Mouse (Mus musculus): ENCODE data around the gene Coro6. TPM values are rescaled to one million over a fixed set of nuclear protein-coding genes. Genes with fewer than 3 reads are reported as not detected.

Gene Coro6
- total RNA-seq, 1 experiment from 2014 or later = 1.1 TPM

DNA sequence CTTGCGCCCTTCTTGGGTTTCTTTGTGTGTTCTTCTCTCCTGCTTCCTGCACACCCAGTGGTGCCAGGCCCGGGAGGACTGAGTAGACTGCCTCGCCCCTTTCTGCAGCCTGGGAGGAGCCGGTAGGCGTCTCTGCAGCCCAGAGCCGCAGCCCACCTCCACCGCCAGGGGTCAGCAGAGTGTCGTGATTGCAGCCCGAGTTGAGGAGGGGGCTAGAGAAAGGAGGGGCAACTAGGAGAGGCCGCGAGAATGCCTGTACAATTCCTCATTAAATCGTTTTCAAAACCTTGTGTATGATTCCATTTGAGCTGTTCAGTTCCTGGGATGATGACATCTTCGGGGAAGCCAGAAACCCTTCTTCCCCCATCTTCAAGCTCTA is 28.9 kb downstream of the Coro6 start:
- ATAC-seq (replicated peaks; ENCODE audit: insufficient number of reproducible peaks, low FRiP score, low TSS enrichment, poor library complexity, severe bottlenecking) = peak; percentile 59

DNA sequence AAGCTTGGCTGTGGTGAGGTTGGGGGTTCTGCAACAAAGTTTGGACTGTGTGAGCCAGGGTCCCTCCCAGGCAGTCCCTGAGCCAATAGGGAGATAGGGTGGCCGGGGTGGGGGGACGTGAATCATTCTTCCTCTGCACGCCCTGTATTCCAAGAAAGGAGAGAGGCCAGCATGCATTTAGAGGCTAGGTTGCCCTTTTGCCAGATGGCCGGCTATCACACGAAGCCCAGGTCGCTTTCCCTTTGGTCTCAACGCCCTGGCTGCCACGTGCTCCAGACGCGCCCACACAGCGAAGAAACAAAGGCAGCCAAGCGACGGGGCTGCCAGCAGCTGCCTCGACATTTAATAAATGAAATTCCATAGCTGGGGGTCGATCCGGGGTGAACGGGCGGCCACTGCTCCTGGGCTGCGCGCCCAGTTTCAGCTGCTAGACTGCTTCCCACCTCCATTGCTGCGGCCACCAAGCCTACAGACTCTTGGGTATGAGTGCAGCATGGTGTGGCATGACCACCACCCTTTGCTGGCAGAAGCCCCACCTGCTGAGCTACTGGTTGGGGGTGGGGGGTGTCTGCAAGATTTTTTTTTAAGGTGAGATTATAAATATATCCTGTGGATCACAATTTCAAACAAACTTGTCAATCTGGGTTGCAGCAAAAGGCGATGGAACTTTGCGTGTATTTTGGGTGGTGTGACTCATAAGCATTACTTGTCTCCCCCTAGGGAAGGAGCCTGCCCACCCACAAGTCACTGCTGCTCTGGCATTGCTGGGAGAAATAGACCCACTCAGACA is 29.5 kb downstream of the Coro6 start:
- no peak for ATAC-seq (replicated peaks; ENCODE audit: insufficient number of reproducible peaks, low FRiP score, low TSS enrichment, poor library complexity, severe bottlenecking)

DNA sequence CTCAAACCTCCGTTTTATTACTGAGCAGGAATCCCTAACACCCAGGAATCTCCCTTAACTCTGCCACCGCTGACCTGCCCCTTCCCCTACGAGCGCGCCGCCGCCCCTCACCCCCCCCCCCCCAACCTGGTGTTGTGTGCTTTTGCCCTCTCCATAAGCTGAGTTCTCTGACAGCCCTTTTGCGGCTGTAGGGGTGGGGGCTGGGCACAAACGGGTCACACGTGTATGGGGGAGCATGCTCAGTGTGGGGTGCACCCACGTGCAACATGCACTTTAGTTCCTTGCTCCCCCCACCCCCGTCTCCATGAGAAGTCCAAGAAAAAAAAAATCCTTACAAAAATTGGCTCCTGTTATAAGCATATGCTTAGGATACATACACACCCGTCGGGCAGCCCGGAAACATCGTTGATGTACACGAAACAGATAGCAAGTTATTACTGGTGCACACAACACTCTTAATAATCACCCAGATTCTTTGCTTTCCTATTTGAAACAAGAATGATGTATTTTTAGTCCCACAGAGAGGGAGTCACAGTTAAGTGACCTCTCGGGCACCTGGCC is 30.2 kb downstream of the Coro6 start:
- no peak for ATAC-seq (replicated peaks; ENCODE audit: insufficient number of reproducible peaks, low FRiP score, low TSS enrichment, poor library complexity, severe bottlenecking)

DNA sequence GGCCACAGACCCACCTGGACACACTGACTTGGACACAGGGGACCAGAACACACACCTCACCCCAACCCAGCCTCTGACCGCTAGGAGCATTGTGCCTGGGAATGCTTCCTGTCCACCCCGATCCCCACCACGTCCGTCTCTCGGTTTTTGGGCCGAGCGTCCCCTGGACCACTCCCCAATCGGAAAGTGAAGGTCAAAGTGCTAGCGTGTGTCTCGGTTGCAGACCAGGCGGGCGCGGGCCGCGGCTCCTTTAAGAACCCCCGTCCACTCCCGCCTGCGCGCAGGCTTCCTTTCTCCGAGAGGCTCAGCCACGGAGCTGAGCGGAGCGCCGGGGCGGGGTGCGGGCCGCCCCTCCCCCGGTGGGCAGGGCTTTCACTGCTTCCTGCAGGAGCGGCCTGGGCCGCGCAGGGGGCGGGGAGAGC is 30.7 kb downstream of the Coro6 start:
- ATAC-seq (replicated peaks; ENCODE audit: insufficient number of reproducible peaks, low FRiP score, low TSS enrichment, poor library complexity, severe bottlenecking) = peak; percentile 45

DNA sequence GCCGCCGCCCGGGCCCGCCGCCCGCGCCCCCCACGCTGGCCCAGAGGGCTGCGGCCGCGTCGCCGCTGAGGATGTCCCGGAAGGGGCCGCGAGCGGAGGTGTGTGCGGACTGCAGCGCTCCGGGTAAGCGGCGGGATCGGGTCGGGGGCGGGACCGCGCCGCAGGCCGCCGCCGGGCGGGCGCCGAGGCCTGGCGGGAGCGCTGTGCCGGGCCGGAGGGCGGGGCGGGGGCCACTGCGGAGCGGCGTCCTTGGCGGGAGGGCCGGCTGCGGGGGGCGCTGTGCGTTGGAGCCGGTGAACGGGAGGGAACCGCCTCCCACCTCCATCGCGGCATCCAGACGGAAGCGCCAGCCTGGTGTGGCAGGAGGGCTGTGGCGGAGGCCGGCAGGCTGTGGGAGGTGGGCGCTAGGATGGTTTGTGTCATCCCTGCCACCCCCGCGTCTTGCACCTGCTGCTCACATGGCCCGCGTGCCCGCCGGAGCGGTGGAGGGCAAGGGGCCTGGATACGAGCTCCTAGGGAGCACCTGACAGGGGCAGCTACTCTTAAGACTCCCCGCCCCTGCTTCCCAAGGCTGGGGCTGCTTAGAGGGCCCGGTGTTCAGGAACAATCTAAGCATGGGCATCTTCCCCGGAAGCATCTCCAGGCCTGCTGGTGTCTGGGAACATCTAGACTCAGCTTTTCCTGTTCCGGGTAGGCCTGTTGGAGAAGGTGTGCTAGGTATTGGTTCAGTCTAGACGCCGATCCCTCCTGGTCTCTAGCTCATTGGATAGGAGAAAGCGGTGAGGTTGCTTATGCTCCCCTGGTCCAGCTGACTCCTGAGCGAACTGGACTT is 31.5 kb downstream of the Coro6 start, which contains the start of gene Git1:
TSS of gene Git1 (plus strand) at position 51 of the 832 bp plus-strand sequence.
- 0 out of 2 replicates have a peak, but pooled peaks have one; percentile 10 for ATAC-seq (replicated peaks; ENCODE audit: insufficient number of reproducible peaks, low FRiP score, low TSS enrichment, poor library complexity, severe bottlenecking)

DNA sequence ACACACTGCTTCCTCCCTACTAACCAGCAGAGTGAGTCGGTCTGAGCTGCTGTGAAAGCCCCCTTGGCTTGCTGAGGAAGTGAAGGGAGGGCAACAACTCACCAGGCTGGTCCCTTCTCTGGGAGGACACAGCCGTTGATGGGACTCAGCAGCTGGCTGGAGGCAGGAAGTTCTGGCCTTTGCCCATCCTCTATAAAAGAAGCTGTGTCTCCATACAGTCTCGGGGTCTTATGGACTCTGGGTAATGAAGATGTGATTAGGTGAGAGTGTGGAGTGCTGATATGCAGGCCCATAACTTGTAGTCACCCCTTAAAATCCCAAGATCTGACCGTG is 32.1 kb downstream of the Coro6 start:
- ATAC-seq (replicated peaks; ENCODE audit: insufficient number of reproducible peaks, low FRiP score, low TSS enrichment, poor library complexity, severe bottlenecking) = 0 out of 2 replicates have a peak, but pooled peaks have one; percentile 3

DNA sequence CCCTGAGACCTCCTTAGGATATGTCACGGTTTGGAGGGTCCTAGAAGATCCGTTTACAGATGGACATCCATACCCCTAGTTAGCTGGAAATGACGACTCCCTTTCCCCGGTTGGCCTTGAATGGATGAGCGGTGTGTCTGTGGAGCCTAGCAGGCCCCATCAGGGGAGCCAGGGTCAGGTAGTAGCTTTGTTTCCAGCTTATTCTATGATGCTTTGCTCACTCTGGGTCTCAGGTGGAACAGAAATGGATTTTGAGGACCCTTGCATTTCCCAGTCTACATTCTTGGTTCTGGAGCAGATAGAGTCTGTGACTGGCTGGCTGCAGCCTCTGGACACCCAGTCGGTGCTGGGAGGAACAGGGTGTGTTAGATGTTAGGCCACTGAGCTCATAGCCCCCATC is 32.6 kb downstream of the Coro6 start:
- no peak for ATAC-seq (replicated peaks; ENCODE audit: insufficient number of reproducible peaks, low FRiP score, low TSS enrichment, poor library complexity, severe bottlenecking)

DNA sequence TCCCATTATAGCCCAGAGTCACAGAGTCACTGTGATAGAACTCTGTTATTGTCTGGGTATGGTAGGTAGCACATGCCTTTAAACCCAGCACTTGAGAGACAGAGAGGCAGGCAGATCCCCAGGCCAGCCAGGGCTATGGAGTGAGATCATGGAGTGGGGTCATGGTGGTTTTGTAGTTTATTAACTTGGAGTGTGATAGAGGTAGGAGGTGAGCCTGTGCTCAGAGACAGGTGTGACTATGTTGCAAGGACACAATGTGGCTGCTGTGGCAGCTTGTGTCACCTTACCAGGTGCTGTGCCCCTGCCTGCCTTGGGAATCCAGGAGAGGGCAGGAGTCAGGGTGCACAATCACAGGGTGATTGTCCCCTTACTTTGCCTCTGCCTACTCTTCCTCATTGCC is 33.3 kb downstream of the Coro6 start:
- ATAC-seq (replicated peaks; ENCODE audit: insufficient number of reproducible peaks, low FRiP score, low TSS enrichment, poor library complexity, severe bottlenecking) = no peak

DNA sequence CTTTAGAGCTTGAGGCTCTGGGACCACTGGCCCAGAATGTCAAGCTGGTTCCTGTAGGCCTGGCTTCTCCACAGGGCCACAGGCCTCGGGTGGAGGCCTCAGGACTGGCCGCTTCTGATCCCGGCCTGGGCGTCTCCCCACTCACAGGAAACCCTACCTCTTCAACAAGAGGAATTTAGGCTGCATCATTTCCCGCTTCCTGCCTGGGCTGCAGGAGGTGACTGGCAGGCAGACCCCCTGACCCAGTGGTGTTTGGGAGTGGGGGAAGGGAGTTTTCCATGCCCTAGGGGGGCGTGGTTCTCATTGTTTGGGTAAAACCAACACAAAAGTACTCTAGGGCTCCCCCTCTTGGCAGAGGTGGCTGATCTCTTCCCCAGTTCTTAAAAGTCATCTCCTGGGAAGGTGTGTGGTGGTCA is 35.1 kb downstream of the Coro6 start:
- ATAC-seq (replicated peaks; ENCODE audit: insufficient number of reproducible peaks, low FRiP score, low TSS enrichment, poor library complexity, severe bottlenecking) = no peak

DNA sequence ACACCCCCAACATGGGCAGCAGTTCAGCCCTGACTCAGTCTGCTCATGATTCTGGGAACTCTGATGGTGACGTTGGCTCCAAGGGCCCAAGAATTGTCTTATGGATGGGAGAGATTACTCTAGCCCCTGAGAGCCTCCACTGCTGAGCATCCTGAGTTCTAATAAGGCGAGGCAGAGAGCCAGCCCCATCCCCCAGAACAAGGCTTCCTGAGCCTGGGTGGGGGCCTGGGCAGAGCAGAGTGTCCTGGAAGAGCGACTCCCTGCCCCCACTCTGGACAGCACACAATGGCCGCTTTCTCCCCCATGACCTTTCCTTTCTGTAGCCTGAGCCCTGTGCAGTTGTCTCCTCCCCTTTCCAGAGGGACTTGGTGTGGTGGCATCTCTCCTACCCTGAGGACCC is 35.6 kb downstream of the Coro6 start:
- ATAC-seq (replicated peaks; ENCODE audit: insufficient number of reproducible peaks, low FRiP score, low TSS enrichment, poor library complexity, severe bottlenecking) = no peak

DNA sequence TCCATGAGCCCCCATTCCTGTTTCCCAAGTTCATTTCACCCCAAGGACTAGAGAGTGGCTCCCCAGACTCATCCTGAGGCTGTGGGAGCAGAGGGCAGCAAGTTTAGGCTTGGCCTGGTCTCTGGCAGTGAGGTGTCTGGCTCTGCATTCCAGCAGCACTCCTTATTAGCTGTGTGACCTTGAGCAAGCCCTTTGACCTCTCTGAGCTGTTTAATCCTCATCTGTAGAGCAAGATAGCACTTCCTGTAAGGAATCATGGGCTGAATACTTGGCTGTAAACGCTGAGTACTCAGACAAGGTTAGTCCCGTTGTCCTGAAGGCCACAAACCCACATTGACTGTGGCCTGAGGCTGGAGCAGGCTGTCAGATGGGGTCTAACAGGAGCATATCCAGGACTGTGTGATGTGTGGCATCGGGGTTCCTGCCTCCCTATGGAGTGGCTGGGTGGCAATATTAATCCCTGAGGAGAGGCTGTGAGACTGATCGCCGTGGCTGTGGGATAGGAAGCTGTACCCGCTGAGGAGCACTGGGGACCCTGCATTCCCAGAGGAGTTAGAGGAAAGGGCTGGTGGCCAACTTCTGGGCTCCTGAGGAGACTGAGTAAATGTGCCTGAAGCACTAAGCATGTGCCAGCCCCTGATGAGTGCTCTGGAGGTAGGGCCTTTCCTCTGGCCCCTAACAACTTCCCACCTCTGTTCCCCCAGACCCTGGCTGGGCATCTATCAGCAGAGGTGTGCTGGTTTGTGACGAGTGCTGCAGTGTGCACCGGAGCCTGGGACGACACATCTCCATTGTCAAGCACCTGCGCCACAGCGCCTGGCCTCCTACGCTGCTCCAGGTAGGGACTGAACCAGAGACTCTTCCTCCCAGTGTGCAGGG is 36.3 kb downstream of the Coro6 start:
- no peak for ATAC-seq (replicated peaks; ENCODE audit: insufficient number of reproducible peaks, low FRiP score, low TSS enrichment, poor library complexity, severe bottlenecking)

DNA sequence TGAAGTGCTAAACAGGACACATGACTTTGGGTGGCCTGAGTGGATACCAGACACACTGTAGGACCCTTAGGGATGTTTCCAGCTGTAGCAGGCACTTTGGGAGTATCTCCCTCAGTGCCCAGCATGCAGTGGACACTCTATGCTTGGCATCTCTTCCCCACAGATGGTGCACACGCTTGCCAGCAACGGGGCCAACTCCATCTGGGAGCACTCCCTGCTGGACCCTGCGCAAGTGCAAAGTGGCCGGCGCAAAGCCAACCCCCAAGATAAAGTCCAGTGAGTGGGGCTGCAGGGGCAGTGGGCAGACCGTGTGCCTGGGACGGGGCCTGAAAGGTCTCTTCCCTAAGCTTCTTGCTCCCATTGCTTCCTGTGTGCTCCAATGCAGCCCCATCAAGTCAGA is 37.1 kb downstream of the Coro6 start:
- no peak for ATAC-seq (replicated peaks; ENCODE audit: insufficient number of reproducible peaks, low FRiP score, low TSS enrichment, poor library complexity, severe bottlenecking)

DNA sequence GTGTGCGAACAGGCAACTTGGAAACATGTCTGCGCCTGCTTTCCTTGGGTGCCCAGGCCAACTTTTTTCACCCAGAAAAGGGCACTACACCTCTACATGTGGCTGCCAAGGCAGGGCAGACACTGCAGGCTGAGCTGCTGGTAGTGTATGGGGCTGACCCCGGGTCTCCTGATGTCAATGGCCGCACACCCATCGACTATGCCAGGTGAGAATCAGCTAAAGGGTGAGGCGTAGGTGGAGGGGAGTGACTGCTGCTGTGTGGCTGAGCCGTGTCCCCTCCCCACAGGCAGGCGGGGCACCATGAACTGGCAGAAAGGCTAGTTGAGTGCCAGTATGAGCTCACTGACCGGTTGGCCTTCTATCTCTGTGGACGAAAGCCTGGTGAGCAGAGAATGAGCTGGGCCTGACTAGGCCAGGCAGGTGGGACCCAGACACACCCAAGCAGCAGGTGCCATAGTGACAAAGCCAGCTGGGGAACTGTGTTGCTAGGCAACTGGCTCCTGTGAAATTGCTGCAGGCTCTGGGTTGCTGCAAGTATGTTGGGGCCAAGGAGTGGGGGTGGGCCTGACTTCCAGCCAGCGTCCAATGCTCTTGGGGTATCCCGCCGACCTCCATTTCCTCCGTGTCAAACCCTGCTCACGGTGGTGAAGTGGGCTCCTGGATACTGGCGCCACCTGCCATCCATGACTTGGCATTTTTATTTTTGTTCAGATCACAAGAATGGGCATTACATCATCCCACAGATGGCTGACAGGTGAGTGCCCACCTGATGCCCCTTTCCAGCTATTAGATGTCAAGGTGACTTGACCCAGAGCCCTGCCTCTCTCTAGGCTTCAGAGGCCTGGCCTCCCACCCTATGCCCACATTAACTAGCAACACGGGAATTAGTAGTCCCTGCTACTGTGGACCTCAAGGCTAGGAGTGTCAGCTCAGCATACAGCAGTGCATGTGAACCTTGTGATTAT is 38.4 kb downstream of the Coro6 start:
- ATAC-seq (replicated peaks; ENCODE audit: insufficient number of reproducible peaks, low FRiP score, low TSS enrichment, poor library complexity, severe bottlenecking) = no peak

DNA sequence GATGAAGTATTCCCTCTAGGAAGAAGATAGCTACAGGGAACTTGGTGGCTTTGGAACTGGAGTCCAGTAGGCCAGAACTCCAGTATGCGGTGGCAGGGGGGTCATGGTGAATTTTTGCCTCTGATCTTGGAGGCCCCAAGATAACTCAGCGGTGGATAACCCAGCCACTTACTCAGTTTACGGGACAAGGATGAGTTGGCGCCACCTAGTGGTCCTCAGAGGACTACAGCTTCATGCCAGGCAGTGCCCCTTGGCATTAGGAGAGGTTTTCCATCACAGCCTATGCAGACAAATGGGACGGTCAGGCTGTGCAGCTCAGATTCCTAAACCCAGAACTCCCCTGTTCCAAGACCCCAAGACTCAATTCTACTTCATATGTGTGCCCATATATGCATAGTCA is 39.2 kb downstream of the Coro6 start:
- peak; percentile 42 for ATAC-seq (replicated peaks; ENCODE audit: insufficient number of reproducible peaks, low FRiP score, low TSS enrichment, poor library complexity, severe bottlenecking)

DNA sequence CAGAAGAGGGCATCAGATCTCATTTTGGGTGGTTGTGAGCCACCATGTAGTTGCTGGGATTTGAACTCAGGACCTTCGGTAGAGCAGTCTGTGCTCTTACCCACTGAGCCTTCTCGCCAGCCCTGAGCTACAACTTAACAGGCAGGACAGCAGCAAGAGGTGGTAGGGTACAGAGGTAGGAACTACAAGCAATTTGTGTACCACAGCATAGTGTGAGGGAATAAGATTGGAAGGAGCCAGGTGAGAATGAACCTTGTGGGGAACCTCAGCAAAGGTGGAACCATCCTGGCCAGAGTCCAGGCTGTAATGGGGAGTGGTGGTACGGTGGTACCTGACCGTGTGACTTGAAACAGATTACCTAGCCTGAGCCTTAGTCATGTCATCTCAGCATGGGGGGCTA is 39.8 kb downstream of the Coro6 start:
- ATAC-seq (replicated peaks; ENCODE audit: insufficient number of reproducible peaks, low FRiP score, low TSS enrichment, poor library complexity, severe bottlenecking) = no peak

DNA sequence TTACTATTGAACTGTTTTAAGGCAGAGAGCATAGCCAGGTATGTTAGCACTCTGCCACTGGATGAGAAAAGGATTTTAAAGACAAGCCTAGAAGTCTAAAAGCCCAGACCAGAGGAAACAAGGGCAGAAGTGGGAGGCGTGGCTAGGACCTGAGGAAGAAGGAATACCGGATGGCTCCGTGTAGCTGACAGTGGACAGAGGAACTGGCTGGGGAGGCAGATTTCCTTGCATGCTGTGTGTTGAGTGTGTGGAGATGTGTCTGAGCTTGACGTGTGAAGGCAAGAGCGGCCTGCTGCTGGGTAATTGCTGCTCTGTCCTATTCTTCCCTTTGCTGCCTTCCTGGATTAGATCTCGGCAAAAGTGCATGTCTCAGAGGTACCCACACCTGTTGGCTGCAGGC is 40.3 kb downstream of the Coro6 start:
- ATAC-seq (replicated peaks; ENCODE audit: insufficient number of reproducible peaks, low FRiP score, low TSS enrichment, poor library complexity, severe bottlenecking) = no peak

DNA sequence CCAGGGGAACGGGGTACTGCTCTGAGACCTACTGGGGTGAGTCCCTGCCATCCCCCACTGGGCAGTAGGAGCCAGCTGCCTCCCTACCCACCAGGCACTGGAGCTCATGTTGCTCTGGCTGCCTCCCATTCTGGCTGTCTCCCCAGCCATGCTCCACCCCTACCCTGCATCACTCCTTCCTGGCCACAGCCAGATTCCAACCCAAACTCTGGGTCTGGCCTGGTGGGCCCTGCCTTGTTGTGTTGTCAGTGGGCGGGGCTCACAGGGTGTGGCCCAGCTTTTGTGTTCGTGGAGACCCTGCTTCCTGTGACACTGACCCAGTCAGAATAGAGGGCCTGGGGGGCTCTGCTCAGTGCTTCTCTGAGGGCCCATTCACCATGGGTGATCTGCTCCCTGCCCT is 41.3 kb downstream of the Coro6 start:
- no peak for ATAC-seq (replicated peaks; ENCODE audit: insufficient number of reproducible peaks, low FRiP score, low TSS enrichment, poor library complexity, severe bottlenecking)

DNA sequence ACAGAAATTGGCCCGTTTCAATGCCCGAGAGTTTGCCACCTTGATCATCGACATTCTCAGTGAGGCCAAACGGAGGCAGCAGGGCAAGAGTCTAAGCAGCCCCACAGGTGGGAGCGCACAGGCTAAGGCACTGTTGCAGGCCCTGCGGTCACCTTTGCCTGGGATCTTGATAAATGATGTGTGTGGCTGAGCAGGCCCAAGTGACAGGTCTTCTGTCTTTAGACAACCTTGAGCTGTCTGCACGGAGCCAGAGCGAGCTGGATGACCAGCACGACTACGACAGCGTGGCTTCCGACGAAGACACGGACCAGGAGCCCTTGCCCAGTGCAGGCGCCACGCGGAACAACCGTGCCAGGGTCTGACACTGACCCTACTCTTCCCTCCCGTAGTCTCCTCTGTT is 42.2 kb downstream of the Coro6 start:
- no peak for ATAC-seq (replicated peaks; ENCODE audit: insufficient number of reproducible peaks, low FRiP score, low TSS enrichment, poor library complexity, severe bottlenecking)

Data from monocyte, adult 5-6 weeks (primary cell).